Mouse (Mus musculus): ENCODE data around the gene Olfr9.
"Not testable (repeated sequence)": the region's sequence is repeated elsewhere in the genome, so short reads cannot be mapped to it uniquely, and the experiment has no call there.

GRCm38 (mm10) chr10:128989131-128989530 is at the start of gene Olfr9:
- TF ChIP-seq GATA1, TAL1 (IDR thresholded peaks at IDR 0.05; ENCODE audit: low read length): not testable (repeated sequence)
